Mouse (Mus musculus) forebrain, postnatal 0 days (tissue): ENCODE measurements around the gene Slco3a1. TPM values are rescaled to one million over a fixed set of nuclear protein-coding genes. Genes with fewer than 3 reads are reported as not detected.
A peak's percentile ranks its signal among the peaks of the same experiment; 100 is the strongest.

ENCODE experiments used
- ATAC-seq: fragments of 200-750 bp; cut with Nextera tagmentation; 2 replicates; pipeline ENCODE4 v1.8.0; 2017; ENCODE audit warnings: mild to moderate bottlenecking, moderate library complexity
- DNase-seq: peaks from one replicate; pipeline ENCODE4 v3.0.0-alpha.2; 2015
- H3K27ac ChIP-seq: fragments of 300-500 bp; sonication (generic); 2 replicates; pipeline ENCODE4 v1.5.1; 2014; ENCODE audit warnings: low read depth, mild to moderate bottlenecking, antibody characterized with exemption, low read length, moderate library complexity, mixed read lengths
- H3K27me3 ChIP-seq: fragments of 300-500 bp; sonication (generic); 2 replicates; pipeline ENCODE4 v1.6.1; 2014; ENCODE audit warnings: mild to moderate bottlenecking, low read length, mixed read lengths; ENCODE audit not compliant: insufficient read depth
- H3K36me3 ChIP-seq: fragments of 300-500 bp; sonication (generic); 2 replicates; pipeline ENCODE4 v1.6.1; 2014; ENCODE audit warnings: mild to moderate bottlenecking, moderate library complexity; ENCODE audit not compliant: insufficient read depth
- H3K4me1 ChIP-seq: fragments of 300-500 bp; sonication (generic); 2 replicates; pipeline ENCODE4 v1.6.1; 2014; ENCODE audit warnings: antibody characterized with exemption; ENCODE audit not compliant: insufficient read depth
- H3K4me2 ChIP-seq: fragments of 300-500 bp; sonication (generic); 2 replicates; pipeline ENCODE4 v1.6.1; 2014; ENCODE audit warnings: low read depth, mild to moderate bottlenecking, moderate library complexity
- H3K4me3 ChIP-seq: fragments of 300-500 bp; sonication (generic); 2 replicates; pipeline ENCODE4 v1.5.1; 2014; ENCODE audit warnings: low read depth, low read length, mixed read lengths
- H3K9ac ChIP-seq: fragments of 300-500 bp; sonication (generic); 2 replicates; pipeline ENCODE4 v1.6.1; 2014; ENCODE audit warnings: mild to moderate bottlenecking
- H3K9me3 ChIP-seq: fragments of 300-500 bp; sonication (generic); 2 replicates; pipeline ENCODE4 v1.6.1; 2016; ENCODE audit warnings: low read length
- CTCF ChIP-seq: sonication (generic); IDR thresholded peaks from 2 replicates; pipeline ENCODE4 v1.5.1; 2016; ENCODE audit warnings: antibody characterized with exemption, control low read depth, low read depth
- WGBS: fragments of 180-500 bp; shearing (Covaris S2); extraction: QIAGEN DNeasy Blood & Tissue Kit; methylation state at CpG from one replicate; pipeline ENCODE4 v1.1.7; 2014; 5-methylcytosine and 5-hydroxymethylcytosine counted together
- polyA plus RNA-seq: library from polyadenylated mRNA; unstranded; fragments of >200 nt; fragmentation: Nextera tagmentation; extraction: Ambion mirVana; gene quantifications from 2 replicates; pipeline ENCODE4 v1.2.1, GENCODE M21; 2015
- total RNA-seq: library from RNA; depleted of rRNA; stranded (reverse); fragments of >200 nt; gene quantifications from 2 replicates; pipeline ENCODE4 v1.2.3, GENCODE M21; 2014

The Slco3a1 gene
- total and polyA plus RNA-seq, 2 experiments from 2014 or later: 25.2 to 27.8 TPM

GRCm38 (mm10) chr7:74353707-74354468 is 200.7 kb downstream of the Slco3a1 start:
- Histone ChIP-seq H3K36me3 (no peaks in the 10 kb centered on the region), H3K4me1 (no peaks in the 10 kb centered on the region), H3K9me3 (no peaks in the 10 kb centered on the region), H3K27me3 (no peaks in the 10 kb centered on the region; the same call in 1 of the 2 replicates), H3K27ac (peak overlapping the region; percentile 66), H3K9ac (no peak overlapping the region), H3K4me2 (no peak overlapping the region), H3K4me3 (no peak overlapping the region)
- TF ChIP-seq CTCF: no peak
- WGBS: 79% methylated on average over 13 of the region's 13 CpGs
- ATAC-seq (peak; percentile 27; the same call in 1 of the 2 replicates), DNase-seq (no peak)

- Histone ChIP-seq H3K9ac (no peak overlapping the region), H3K4me3 (no peak overlapping the region), H3K27me3 (no peaks in the 10 kb centered on the region; the same call in 1 of the 2 replicates), H3K4me1 (no peaks in the 10 kb centered on the region), H3K4me2 (no peak overlapping the region), H3K36me3 (no peaks in the 10 kb centered on the region), H3K27ac (no peak overlapping the region), H3K9me3 (no peaks in the 10 kb centered on the region)
- ATAC-seq (no peak), DNase-seq (no peak)
- TF ChIP-seq CTCF: no peak
- 80% methylated on average over 7 of the region's 7 CpGs for WGBS
Measured at GRCm38 (mm10) chr7:74353240-74353639, 201.3 kb downstream of the Slco3a1 start.

- DNase-seq (no peak), ATAC-seq (0 out of 2 replicates have a peak, but pooled peaks have one; percentile 25)
- no peaks in the 10 kb centered on the region for H3K36me3 ChIP-seq
- WGBS: 74% methylated on average over 7 of the region's 7 CpGs
- H3K4me3 ChIP-seq: no peak overlapping the region
- H3K4me2 ChIP-seq: no peak overlapping the region
- no peaks in the 10 kb centered on the region for H3K4me1 ChIP-seq
- no peak overlapping the region for H3K9ac ChIP-seq
- H3K27me3 ChIP-seq: no peaks in the 10 kb centered on the region
- H3K27ac ChIP-seq: no peak overlapping the region
- no peaks in the 10 kb centered on the region for H3K9me3 ChIP-seq
- TF ChIP-seq CTCF: no peak
Measured at GRCm38 (mm10) chr7:74348318-74348890, 206.2 kb downstream of the Slco3a1 start.

- Histone ChIP-seq H3K9me3 (no peaks in the 10 kb centered on the region), H3K4me2 (no peak overlapping the region), H3K27me3 (no peaks in the 10 kb centered on the region), H3K27ac (no peak overlapping the region), H3K9ac (no peak overlapping the region), H3K4me3 (no peak overlapping the region), H3K4me1 (no peaks in the 10 kb centered on the region), H3K36me3 (no peaks in the 10 kb centered on the region)
- TF ChIP-seq CTCF: no peak
- WGBS: 77% methylated on average over 9 of the region's 9 CpGs
- DNase-seq (no peak), ATAC-seq (no peak)
Measured at GRCm38 (mm10) chr7:74347026-74347425, 207.6 kb downstream of the Slco3a1 start.

GRCm38 (mm10) chr7:74346451-74346850 is 208.1 kb downstream of the Slco3a1 start:
- no peaks in the 10 kb centered on the region for H3K4me1 ChIP-seq
- WGBS: 59% methylated on average over 3 of the region's 3 CpGs
- no peak overlapping the region for H3K4me3 ChIP-seq
- H3K9me3 ChIP-seq: no peaks in the 10 kb centered on the region
- H3K36me3 ChIP-seq: no peaks in the 10 kb centered on the region
- no peaks in the 10 kb centered on the region for H3K27me3 ChIP-seq
- no peak for DNase-seq
- H3K9ac ChIP-seq: no peak overlapping the region
- H3K27ac ChIP-seq: no peak overlapping the region
- no peak for ATAC-seq
- TF ChIP-seq CTCF: no peak
- no peak overlapping the region for H3K4me2 ChIP-seq

- TF ChIP-seq CTCF: no peak
- ATAC-seq: no peak
Measured at GRCm38 (mm10) chr7:74341149-74341805, 213.3 kb downstream of the Slco3a1 start.

More at GRCm38 (mm10) chr7:74341149-74341805, 213.3 kb downstream of the Slco3a1 start:
- no peaks in the 10 kb centered on the region for H3K4me1 ChIP-seq
- H3K9me3 ChIP-seq: no peaks in the 10 kb centered on the region
- H3K27me3 ChIP-seq: no peaks in the 10 kb centered on the region
- H3K36me3 ChIP-seq: no peaks in the 10 kb centered on the region
- DNase-seq: no peak
- WGBS: 44% methylated on average over 4 of the region's 4 CpGs
- H3K9ac ChIP-seq: no peak overlapping the region
- H3K27ac ChIP-seq: no peak overlapping the region
- no peak overlapping the region for H3K4me3 ChIP-seq
- H3K4me2 ChIP-seq: no peak overlapping the region
